Mouse (Mus musculus): ENCODE data around the gene Bcl2a1b. TPM values are rescaled to one million over a fixed set of nuclear protein-coding genes. Genes with fewer than 3 reads are reported as not detected.
"Not testable (repeated sequence)": the region's sequence is repeated elsewhere in the genome, so short reads cannot be mapped to it uniquely, and the experiment has no call there.

The Bcl2a1b gene
- total RNA-seq, 1 experiment = 0.80 TPM

DNA sequence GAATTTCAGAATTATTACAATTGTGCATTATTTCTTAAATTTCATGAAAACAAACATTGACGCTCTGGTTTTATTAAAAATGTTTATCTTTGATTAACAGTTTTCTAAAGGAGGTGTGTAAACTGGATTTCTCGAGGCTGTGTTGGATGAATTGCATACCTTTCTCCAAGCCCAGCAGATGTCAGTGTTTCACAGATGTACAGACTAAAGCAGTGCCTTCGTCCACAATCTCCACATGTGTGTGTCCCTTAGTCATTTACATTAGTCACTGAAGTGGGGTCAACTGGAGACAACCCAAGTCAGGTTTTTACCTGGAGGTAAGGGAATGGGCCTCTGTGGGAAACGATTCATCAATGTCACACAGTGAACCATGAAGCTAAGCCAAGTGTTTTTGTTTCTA lies 27.1 kb downstream of the Bcl2a1b start:
- no peak overlapping the region for H3K9ac ChIP-seq (ENCODE audit: insufficient read depth, low read depth, low read length, poor library complexity, severe bottlenecking)
- no peaks in the 10 kb centered on the region for H3K9me3 ChIP-seq (ENCODE audit: control insufficient read depth, insufficient read depth, low read depth, low read length)
- in situ Hi-C loops (cut with MboI; ENCODE audit: low sequenced_read_pairs in 2 of 2, unreplicated experiment in 2 of 2) = loop anchor here (25.0 kb wide), 1 partner anchor 461 kb away; no protein-coding TSS in a partner anchor
- TF ChIP-seq HCFC1 (IDR thresholded peaks at IDR 0.05; ENCODE audit: borderline replicate concordance, insufficient read depth, low read length) (no peak), ZC3H11A (IDR thresholded peaks at IDR 0.05; ENCODE audit: borderline replicate concordance, low read depth, low read length) (no peak)
- H3K4me3 ChIP-seq (ENCODE audit: insufficient read depth in 1 of 2, low read depth in 1 of 2, low read length in 2 of 2, poor library complexity in 1 of 2, severe bottlenecking in 1 of 2) = no peak overlapping the region
- no peaks in the 10 kb centered on the region for H3K36me3 ChIP-seq (ENCODE audit: control insufficient read depth, insufficient read depth, low read length, poor library complexity, severe bottlenecking)
- no peak for DNase-seq (ENCODE audit: low read depth, low spot score)
- no peak overlapping the region for H3K27ac ChIP-seq (ENCODE audit: insufficient read depth, low read depth, low read length, poor library complexity, severe bottlenecking)
- H3K4me1 ChIP-seq (ENCODE audit: control insufficient read depth in 2 of 2, insufficient read depth in 2 of 2, low read length in 2 of 2, poor library complexity in 1 of 2) = no peaks in the 10 kb centered on the region

DNA sequence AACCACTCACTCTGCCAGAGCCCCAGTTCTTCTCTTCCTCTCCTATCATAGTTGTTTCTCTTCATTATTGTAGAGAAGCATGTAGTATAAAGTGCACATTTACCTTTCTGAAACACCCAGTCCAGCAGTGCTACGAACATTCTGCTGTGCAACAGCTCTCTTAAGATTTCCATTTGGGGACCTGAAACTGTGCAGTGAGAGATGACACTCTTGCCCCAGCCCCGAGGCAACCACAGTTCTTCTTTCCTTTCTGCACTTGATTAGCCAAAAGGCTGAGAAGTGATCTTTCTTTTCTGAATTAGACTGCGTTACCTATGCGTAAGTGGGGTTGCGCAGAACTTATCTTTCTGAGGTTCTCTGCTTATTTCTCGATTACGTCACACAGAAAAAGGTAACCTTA lies 29.1 kb downstream of the Bcl2a1b start:
- no peak overlapping the region for H3K4me3 ChIP-seq (ENCODE audit: insufficient read depth in 1 of 2, low read depth in 1 of 2, low read length in 2 of 2, poor library complexity in 1 of 2, severe bottlenecking in 1 of 2)
- DNase-seq (ENCODE audit: low read depth, low spot score) = no peak
- in situ Hi-C loops (cut with MboI; ENCODE audit: low sequenced_read_pairs in 2 of 2, unreplicated experiment in 2 of 2) = loop anchor here (25.0 kb wide), 1 partner anchor 459 kb away; no protein-coding TSS in a partner anchor
- H3K9me3 ChIP-seq (ENCODE audit: control insufficient read depth, insufficient read depth, low read depth, low read length) = no peaks in the 10 kb centered on the region
- no peak overlapping the region for H3K9ac ChIP-seq (ENCODE audit: insufficient read depth, low read depth, low read length, poor library complexity, severe bottlenecking)
- H3K4me1 ChIP-seq (ENCODE audit: control insufficient read depth in 2 of 2, insufficient read depth in 2 of 2, low read length in 2 of 2, poor library complexity in 1 of 2) = no peaks in the 10 kb centered on the region
- TF ChIP-seq ZC3H11A (IDR thresholded peaks at IDR 0.05; ENCODE audit: borderline replicate concordance, low read depth, low read length) (no peak), MAFK (IDR thresholded peaks at IDR 0.05; ENCODE audit: insufficient read depth, low read depth, low read length) (no peak)
- H3K36me3 ChIP-seq (ENCODE audit: control insufficient read depth, insufficient read depth, low read length, poor library complexity, severe bottlenecking) = no peaks in the 10 kb centered on the region
- no peak overlapping the region for H3K27ac ChIP-seq (ENCODE audit: insufficient read depth, low read depth, low read length, poor library complexity, severe bottlenecking)

DNA sequence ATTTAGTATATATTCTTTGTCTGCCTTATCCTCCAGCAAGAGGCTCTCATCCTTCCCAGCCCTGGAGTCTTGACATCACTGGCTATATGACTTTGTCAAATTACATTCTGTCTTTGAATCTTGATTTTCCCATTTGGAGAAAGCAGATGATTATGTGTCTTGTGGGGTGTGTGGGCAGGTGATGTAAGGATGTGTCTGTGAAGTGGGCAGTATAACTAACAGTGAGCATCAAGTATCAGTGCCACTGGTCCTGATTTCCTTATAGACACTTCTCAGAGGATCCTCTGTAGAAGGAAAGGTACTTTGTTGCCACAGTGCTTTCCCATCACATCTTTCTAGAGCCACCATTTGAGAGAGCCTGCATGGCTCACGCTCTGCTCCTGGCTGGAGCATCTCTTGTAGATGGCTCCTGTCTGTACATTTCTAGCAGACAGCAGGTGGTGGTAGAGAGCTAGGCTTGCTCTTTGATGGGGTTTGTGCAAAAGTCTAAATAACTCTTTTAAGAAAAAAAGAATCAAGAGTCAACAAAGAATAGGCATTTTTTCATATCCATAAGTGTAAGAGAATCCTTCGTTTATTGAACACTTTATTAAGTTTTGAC lies 32.0 kb downstream of the Bcl2a1b start:
- not testable (repeated sequence) for H3K9ac ChIP-seq (ENCODE audit: insufficient read depth, low read depth, low read length, poor library complexity, severe bottlenecking); H3K36me3 ChIP-seq (ENCODE audit: control insufficient read depth, insufficient read depth, low read length, poor library complexity, severe bottlenecking); DNase-seq (ENCODE audit: low read depth, low spot score); H3K9me3 ChIP-seq (ENCODE audit: control insufficient read depth, insufficient read depth, low read depth, low read length); H3K4me1 ChIP-seq (ENCODE audit: control insufficient read depth in 2 of 2, insufficient read depth in 2 of 2, low read length in 2 of 2, poor library complexity in 1 of 2); H3K4me3 ChIP-seq (ENCODE audit: insufficient read depth in 1 of 2, low read depth in 1 of 2, low read length in 2 of 2, poor library complexity in 1 of 2, severe bottlenecking in 1 of 2); H3K27ac ChIP-seq (ENCODE audit: insufficient read depth, low read depth, low read length, poor library complexity, severe bottlenecking)
- in situ Hi-C loops (cut with MboI; ENCODE audit: low sequenced_read_pairs in 2 of 2, unreplicated experiment in 2 of 2) = loop anchor here (25.0 kb wide), 1 partner anchor 456 kb away; no protein-coding TSS in a partner anchor

DNA sequence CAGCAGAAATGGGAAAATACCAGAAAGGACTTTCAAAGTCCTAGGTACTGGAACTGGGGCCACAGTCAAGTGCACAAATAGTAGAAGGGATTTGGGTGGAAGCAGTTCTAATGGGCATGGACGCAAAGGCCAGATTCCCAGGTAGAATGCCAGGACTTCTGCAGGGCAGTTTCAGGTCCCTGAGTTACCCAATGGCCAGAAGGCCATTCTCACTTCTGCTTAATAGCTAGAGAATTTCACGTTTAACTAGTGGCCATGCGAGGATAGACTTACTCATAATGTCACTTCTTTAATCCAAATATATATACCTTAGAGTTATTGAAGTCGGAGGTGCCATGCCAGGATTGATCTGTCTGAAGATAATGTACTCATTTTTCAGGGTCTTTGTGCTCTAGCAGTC lies 38.1 kb downstream of the Bcl2a1b start:
- H3K4me1 ChIP-seq (ENCODE audit: control insufficient read depth in 2 of 2, insufficient read depth in 2 of 2, low read length in 2 of 2, poor library complexity in 1 of 2); H3K27ac ChIP-seq (ENCODE audit: insufficient read depth, low read depth, low read length, poor library complexity, severe bottlenecking); H3K9me3 ChIP-seq (ENCODE audit: control insufficient read depth, insufficient read depth, low read depth, low read length); H3K9ac ChIP-seq (ENCODE audit: insufficient read depth, low read depth, low read length, poor library complexity, severe bottlenecking); DNase-seq (ENCODE audit: low read depth, low spot score); H3K36me3 ChIP-seq (ENCODE audit: control insufficient read depth, insufficient read depth, low read length, poor library complexity, severe bottlenecking); H3K4me3 ChIP-seq (ENCODE audit: insufficient read depth in 1 of 2, low read depth in 1 of 2, low read length in 2 of 2, poor library complexity in 1 of 2, severe bottlenecking in 1 of 2): not testable (repeated sequence)
- in situ Hi-C loops (cut with MboI; ENCODE audit: low sequenced_read_pairs in 2 of 2, unreplicated experiment in 2 of 2) = loop anchor here (25.0 kb wide), 1 partner anchor 450 kb away; no protein-coding TSS in a partner anchor

DNA sequence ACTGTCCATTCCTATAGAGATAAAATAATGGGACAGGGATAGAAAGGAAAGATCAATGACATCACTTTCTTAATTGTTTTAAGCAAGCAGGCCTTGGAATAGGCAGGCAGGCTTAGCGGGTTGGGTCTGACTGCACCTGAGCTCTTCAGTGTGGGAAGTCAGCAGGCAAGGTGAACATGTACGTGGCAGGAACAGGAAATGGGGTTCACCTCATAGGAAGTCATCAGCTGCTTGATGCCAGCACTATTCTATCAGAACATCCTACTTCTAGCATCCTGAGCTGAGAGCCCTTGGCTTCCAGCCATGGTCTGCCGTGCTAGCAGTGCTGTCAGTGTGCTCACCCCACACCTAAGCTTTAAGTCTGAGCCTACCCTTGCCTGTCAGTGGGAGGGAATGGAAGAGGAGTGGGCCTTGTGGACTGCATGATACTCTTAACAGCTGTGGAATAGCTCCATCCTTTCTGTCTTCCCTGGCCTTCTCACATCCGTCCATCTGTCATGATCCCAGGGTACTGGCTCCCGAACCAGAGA lies 40.0 kb downstream of the Bcl2a1b start:
- in situ Hi-C loops (cut with MboI; ENCODE audit: low sequenced_read_pairs in 2 of 2, unreplicated experiment in 2 of 2) = loop anchor here (25.0 kb wide), 1 partner anchor 448 kb away; no protein-coding TSS in a partner anchor
- DNase-seq (ENCODE audit: low read depth, low spot score); H3K4me3 ChIP-seq (ENCODE audit: insufficient read depth in 1 of 2, low read depth in 1 of 2, low read length in 2 of 2, poor library complexity in 1 of 2, severe bottlenecking in 1 of 2); H3K9ac ChIP-seq (ENCODE audit: insufficient read depth, low read depth, low read length, poor library complexity, severe bottlenecking); H3K9me3 ChIP-seq (ENCODE audit: control insufficient read depth, insufficient read depth, low read depth, low read length); H3K27ac ChIP-seq (ENCODE audit: insufficient read depth, low read depth, low read length, poor library complexity, severe bottlenecking); H3K36me3 ChIP-seq (ENCODE audit: control insufficient read depth, insufficient read depth, low read length, poor library complexity, severe bottlenecking); H3K4me1 ChIP-seq (ENCODE audit: control insufficient read depth in 2 of 2, insufficient read depth in 2 of 2, low read length in 2 of 2, poor library complexity in 1 of 2): not testable (repeated sequence)

DNA sequence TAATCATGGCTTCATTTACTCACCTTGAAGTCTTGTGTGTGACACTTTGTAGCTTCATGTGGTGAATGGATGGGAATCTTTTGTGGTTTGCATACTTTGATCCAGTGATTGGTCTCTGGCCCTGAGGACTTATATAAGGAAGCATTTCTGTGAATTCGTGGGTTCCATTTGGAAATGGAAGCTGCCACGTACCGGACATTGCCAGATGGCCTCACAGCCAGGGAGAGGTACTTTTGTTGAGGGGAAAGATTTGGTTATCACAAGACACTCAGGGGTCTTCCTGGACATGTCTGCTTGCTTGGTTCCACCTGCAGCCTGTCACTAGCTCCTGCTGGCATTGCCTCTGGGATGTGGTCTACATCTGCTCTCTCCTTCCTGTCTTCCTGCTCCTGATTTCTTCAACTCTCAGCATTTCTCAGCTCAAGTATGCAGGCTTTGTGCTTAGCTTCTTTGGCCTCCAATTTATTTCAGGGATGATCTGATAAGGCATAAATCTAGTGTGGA lies 41.6 kb downstream of the Bcl2a1b start:
- DNase-seq (ENCODE audit: low read depth, low spot score); H3K36me3 ChIP-seq (ENCODE audit: control insufficient read depth, insufficient read depth, low read length, poor library complexity, severe bottlenecking); H3K4me1 ChIP-seq (ENCODE audit: control insufficient read depth in 2 of 2, insufficient read depth in 2 of 2, low read length in 2 of 2, poor library complexity in 1 of 2); H3K9ac ChIP-seq (ENCODE audit: insufficient read depth, low read depth, low read length, poor library complexity, severe bottlenecking); H3K9me3 ChIP-seq (ENCODE audit: control insufficient read depth, insufficient read depth, low read depth, low read length); H3K4me3 ChIP-seq (ENCODE audit: insufficient read depth in 1 of 2, low read depth in 1 of 2, low read length in 2 of 2, poor library complexity in 1 of 2, severe bottlenecking in 1 of 2); H3K27ac ChIP-seq (ENCODE audit: insufficient read depth, low read depth, low read length, poor library complexity, severe bottlenecking): not testable (repeated sequence)
- in situ Hi-C loops (cut with MboI; ENCODE audit: low sequenced_read_pairs in 2 of 2, unreplicated experiment in 2 of 2) = loop anchor here (25.0 kb wide), 1 partner anchor 447 kb away; no protein-coding TSS in a partner anchor

All from ES-E14 (cell line).